11 mouse cellular contexts compared by ENCODE assay signal in genomic region chr7:141439140-141439679, GRCm38 (mm10). TPM values are rescaled to one million over a fixed set of nuclear protein-coding genes. Genes with fewer than 3 reads are reported as not detected.
"Had no signal": no experiment of that assay in that cellular context is flagged by ENCODE, and none has a peak within 500 bp of the region (broad histone marks: within the 10 kb centered on the region; RNA-seq: fewer than 3 reads in every experiment).

No protein-coding gene starts in this region.

- H3K27ac ChIP-seq: kidney, postnatal 0 days; liver, embryonic 15.5 days; midbrain, embryonic 13.5 days had no signal

- H3K27me3 ChIP-seq: liver, embryonic 15.5 days; midbrain, embryonic 13.5 days had no signal

- H3K4me3 ChIP-seq: liver, embryonic 15.5 days; midbrain, embryonic 13.5 days; myocyte had no signal

- DNase-seq: kidney, adult 9 months; kidney, postnatal 36 days; layer of hippocampus, adult 9-11 months; lung, adult 2 months; lung, postnatal 36 days; right cerebral cortex, adult 18-20 months had no signal

RNA-seq across cellular contexts. Expression of gene Cend1, which starts 9.9 kb away (rescaled TPM):
- total RNA-seq: megakaryocyte progenitor cell, adult 5-6 weeks had no signal
- polyA plus RNA-seq: liver, embryonic 15.5 days had no signal
